Mouse (Mus musculus) neural tube, embryonic 15.5 days (tissue): ENCODE results near the gene Pik3ca. TPM values are rescaled to one million over a fixed set of nuclear protein-coding genes. Genes with fewer than 3 reads are reported as not detected.

Experiments
- ATAC-seq: fragments of 200-750 bp; cut with Nextera tagmentation; 2 replicates; pipeline ENCODE4 v1.8.0; 2017; ENCODE audit warnings: mild to moderate bottlenecking, moderate TSS enrichment, moderate library complexity; ENCODE audit not compliant: low FRiP score
- H3K27ac ChIP-seq: fragments of 300-500 bp; sonication (generic); replicated peaks from 2 replicates; pipeline ENCODE4 v1.5.1; 2015; ENCODE audit warnings: mild to moderate bottlenecking, inconsistent platforms
- H3K27me3 ChIP-seq: fragments of 300-500 bp; sonication (generic); replicated peaks from 2 replicates; pipeline ENCODE4 v1.6.1; 2015; ENCODE audit warnings: inconsistent platforms
- H3K36me3 ChIP-seq: fragments of 300-500 bp; sonication (generic); 2 replicates; pipeline ENCODE4 v1.6.1; 2015; ENCODE audit warnings: inconsistent platforms
- H3K4me1 ChIP-seq: fragments of 300-500 bp; sonication (generic); 2 replicates; pipeline ENCODE4 v1.6.1; 2015; ENCODE audit warnings: inconsistent platforms
- H3K4me2 ChIP-seq: fragments of 300-500 bp; sonication (generic); 2 replicates; pipeline ENCODE4 v1.6.1; 2015; ENCODE audit warnings: inconsistent platforms, mild to moderate bottlenecking, moderate library complexity
- H3K4me3 ChIP-seq: fragments of 300-500 bp; sonication (generic); replicated peaks from 2 replicates; pipeline ENCODE4 v1.5.1; 2015; ENCODE audit warnings: mild to moderate bottlenecking, inconsistent platforms
- H3K9ac ChIP-seq: fragments of 300-500 bp; sonication (generic); replicated peaks from 2 replicates; pipeline ENCODE4 v1.6.1; 2015; ENCODE audit warnings: mild to moderate bottlenecking, inconsistent platforms
- H3K9me3 ChIP-seq: fragments of 300-500 bp; sonication (generic); replicated peaks from 2 replicates; pipeline ENCODE4 v1.6.1; 2016; ENCODE audit warnings: inconsistent platforms
- WGBS: fragments of 180-500 bp; shearing (Covaris S2); methylation state at CpG from one replicate; pipeline ENCODE4 v1.1.7; 2015; ENCODE audit warnings: mixed read lengths; 5-methylcytosine and 5-hydroxymethylcytosine counted together
- polyA plus RNA-seq: library from polyadenylated mRNA; unstranded; fragments of >200 nt; fragmentation: Nextera tagmentation; extraction: Ambion mirVana; gene quantifications from 2 replicates; pipeline ENCODE4 v1.2.1, GENCODE M21; 2015

The Pik3ca gene
- polyA plus RNA-seq, result 11.4 and 12.3 TPM in 2 replicates

DNA sequence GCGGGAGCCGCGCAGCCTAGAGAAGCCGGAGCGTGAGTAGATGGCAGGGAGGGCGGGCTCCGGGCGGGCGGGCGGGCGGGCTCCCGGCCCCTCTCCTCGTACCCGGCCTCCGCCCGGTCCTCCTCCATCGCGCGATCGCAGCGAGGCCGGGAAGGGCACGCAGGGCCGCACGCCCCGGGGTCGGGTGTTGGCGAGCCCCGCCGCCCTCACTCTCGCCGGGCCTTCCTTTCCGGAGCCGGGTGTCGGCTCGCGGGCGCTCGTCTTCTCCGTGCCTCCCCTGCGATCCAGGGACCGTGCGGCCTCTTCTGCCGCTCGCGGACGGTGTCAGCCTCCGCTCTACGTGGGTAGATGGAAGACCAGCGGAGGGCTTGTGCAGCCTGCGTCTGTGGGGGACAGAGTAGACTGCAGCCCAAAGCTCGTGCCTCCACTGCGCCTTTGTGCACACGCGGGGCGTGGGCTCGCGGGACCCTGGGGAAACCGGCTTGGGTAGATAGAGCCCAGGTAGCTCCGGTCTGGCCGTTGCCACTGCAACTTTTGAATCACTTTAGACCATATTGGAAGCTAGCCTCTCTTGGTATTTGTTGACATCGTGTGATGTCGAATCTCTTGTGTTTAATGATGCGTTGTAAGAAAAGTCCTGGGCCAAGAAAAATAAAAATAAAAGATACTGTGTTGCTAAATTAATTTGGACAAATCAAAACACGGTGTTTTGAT, at the start of gene Pik3ca:
Gene Pik3ca, plus strand, starts transcription at position 211 of the 714 bp plus-strand sequence.
- Histone ChIP-seq H3K9me3 (no peaks in the 10 kb centered on the region), H3K4me3 (peak within 1 kb of the TSS; percentile 91), H3K4me1 (peaks cover 36% of the 10 kb centered on the region), H3K9ac (peak within 1 kb of the TSS; percentile 87), H3K4me2 (peak within 1 kb of the TSS; percentile 66), H3K27ac (peak within 1 kb of the TSS; percentile 96), H3K27me3 (no peaks in the 10 kb centered on the region), H3K36me3 (no peaks in the 10 kb centered on the region)
- ATAC-seq, result peak; percentile 69
- 0% methylated on average over 53 of the region's 65 CpGs for WGBS

DNA sequence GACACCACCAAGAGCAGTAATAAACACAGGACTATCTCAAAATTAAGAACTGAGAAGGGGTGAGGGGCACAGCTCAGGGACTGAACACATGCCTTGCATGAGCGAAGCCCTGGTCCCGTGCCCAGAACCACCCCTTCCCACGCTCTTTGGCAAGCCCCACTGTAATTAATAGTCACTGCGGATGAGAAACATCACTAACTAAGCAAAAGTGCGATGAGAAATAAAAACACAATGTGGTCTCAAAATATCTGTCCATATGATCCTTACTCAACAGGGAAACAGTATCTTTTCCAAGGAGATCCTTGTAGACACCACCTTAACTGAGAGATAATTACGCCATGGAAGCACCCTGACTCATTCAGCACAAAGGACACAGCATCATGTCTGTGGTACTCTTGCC, 49.6 kb upstream of the Pik3ca start:
- H3K4me3 ChIP-seq, result no peak overlapping the region
- no peak overlapping the region for H3K4me2 ChIP-seq
- 80% methylated on average over 6 of the region's 6 CpGs for WGBS
- H3K9ac ChIP-seq, result no peak overlapping the region
- H3K4me1 ChIP-seq, result 0 out of 2 replicates have a peak, but pooled peaks cover 3% of the 10 kb centered on the region
- peaks cover 27% of the 10 kb centered on the region for H3K36me3 ChIP-seq
- no peak overlapping the region for H3K27ac ChIP-seq
- H3K27me3 ChIP-seq, result no peaks in the 10 kb centered on the region
- H3K9me3 ChIP-seq, result no peaks in the 10 kb centered on the region
- ATAC-seq, result peak; percentile 68; the same call in 1 of the 2 replicates

DNA sequence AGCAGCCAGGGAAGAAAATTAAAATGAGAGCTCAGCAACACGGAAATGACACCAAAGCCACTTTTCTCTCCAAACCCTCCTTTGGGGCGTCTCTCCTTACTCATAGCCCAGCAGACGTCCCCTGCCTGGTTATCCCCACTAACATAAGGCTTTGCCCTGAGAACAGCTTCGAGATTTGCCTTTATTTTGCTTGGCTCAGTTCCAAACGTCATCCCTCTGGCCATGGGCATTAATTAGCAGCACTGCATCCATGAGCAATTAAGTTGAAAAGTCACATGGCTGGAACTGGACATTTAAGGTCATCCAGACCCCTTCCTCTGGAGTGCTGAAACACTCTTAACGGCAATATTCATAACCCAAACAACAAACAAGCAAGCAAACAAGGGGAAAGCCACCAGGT, 36.2 kb upstream of the Pik3ca start:
- H3K4me2 ChIP-seq, result no peak overlapping the region
- H3K9me3 ChIP-seq, result no peaks in the 10 kb centered on the region
- no peaks in the 10 kb centered on the region for H3K27me3 ChIP-seq
- H3K4me3 ChIP-seq, result no peak overlapping the region
- peaks cover 28% of the 10 kb centered on the region for H3K4me1 ChIP-seq
- H3K9ac ChIP-seq, result no peak overlapping the region
- no peak for ATAC-seq
- 40% methylated on average over 6 of the region's 6 CpGs for WGBS
- no peaks in the 10 kb centered on the region for H3K36me3 ChIP-seq
- H3K27ac ChIP-seq, result no peak overlapping the region

GRCm38 (mm10) chr3:32364195-32364594, 33.3 kb upstream of the Pik3ca start:
- H3K27ac ChIP-seq, result peak overlapping the region; percentile 63; the same call in 1 of the 2 replicates

GRCm38 (mm10) chr3:32364841-32365545, 32.5 kb upstream of the Pik3ca start:
- whole genome bisulfite sequencing, result under 1% methylated on average over 47 of the region's 54 CpGs

More at GRCm38 (mm10) chr3:32364195-32364594, 33.3 kb upstream of the Pik3ca start:
- no peaks in the 10 kb centered on the region for H3K36me3 ChIP-seq
- peak overlapping the region; percentile 67 for H3K4me2 ChIP-seq
- H3K9ac ChIP-seq, result peak overlapping the region; percentile 55
- ATAC-seq, result no peak
- H3K4me3 ChIP-seq, result peak overlapping the region; percentile 89
- peaks cover 35% of the 10 kb centered on the region for H3K4me1 ChIP-seq
- no peaks in the 10 kb centered on the region for H3K9me3 ChIP-seq
- WGBS, result 31% methylated on average over 4 of the region's 4 CpGs
- no peaks in the 10 kb centered on the region for H3K27me3 ChIP-seq

DNA sequence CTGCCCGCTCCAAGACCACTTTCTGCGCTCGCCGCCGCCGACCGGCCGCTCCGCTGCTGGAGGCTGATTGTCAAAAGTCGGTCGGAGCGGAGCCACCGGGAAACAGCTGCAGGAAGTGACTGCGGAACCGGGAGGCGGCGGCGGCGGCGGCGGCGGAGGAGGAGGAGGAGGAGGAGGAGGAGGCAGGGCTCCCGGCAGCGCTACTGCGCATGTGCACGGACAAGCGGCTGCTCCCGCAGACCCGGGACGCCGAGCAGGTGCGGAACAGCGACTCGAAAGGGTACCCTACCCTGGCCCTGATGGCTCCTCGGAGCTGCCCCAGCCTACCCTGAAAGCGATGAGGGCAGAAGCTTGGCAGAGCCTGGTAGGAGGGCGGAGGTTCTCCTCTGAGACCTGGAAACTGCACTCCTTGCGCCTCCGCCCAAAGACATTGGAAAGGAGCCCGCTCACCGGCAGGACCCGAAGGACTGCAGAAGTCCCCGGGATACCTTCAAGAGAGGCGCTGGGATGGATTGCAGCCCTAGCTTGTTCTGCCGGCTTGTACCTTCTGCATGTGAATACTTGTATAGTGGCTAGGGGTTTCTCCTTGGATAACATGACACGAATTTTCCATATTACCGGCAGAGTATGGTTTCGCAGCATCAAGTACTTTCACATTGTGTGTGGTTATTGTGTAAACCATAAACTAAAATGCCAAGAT, 31.8 kb upstream of the Pik3ca start, which contains the start of gene Zmat3:
Gene Zmat3, minus strand, starts transcription at position 469 of the 700 bp plus-strand sequence.
- peaks cover 32% of the 10 kb centered on the region for H3K4me1 ChIP-seq
- peak within 1 kb of the TSS; percentile 94 for H3K27ac ChIP-seq
- no peaks in the 10 kb centered on the region for H3K27me3 ChIP-seq
- H3K4me2 ChIP-seq, result peak within 1 kb of the TSS; percentile 67
- no peaks in the 10 kb centered on the region for H3K9me3 ChIP-seq
- no peaks in the 10 kb centered on the region for H3K36me3 ChIP-seq
- H3K4me3 ChIP-seq, result peak within 1 kb of the TSS; percentile 89
- ATAC-seq, result peak; percentile 90
- peak within 1 kb of the TSS; percentile 86 for H3K9ac ChIP-seq
- 4% methylated on average over 22 of the region's 48 CpGs for WGBS

More at GRCm38 (mm10) chr3:32364841-32365545, 32.5 kb upstream of the Pik3ca start:
- Histone ChIP-seq H3K9ac (peak overlapping the region; percentile 86), H3K9me3 (no peaks in the 10 kb centered on the region), H3K4me2 (peak overlapping the region; percentile 67), H3K36me3 (no peaks in the 10 kb centered on the region), H3K27ac (peak overlapping the region; percentile 94), H3K27me3 (no peaks in the 10 kb centered on the region), H3K4me1 (peaks cover 35% of the 10 kb centered on the region), H3K4me3 (peak overlapping the region; percentile 89)
- ATAC-seq, result peak; percentile 74

DNA sequence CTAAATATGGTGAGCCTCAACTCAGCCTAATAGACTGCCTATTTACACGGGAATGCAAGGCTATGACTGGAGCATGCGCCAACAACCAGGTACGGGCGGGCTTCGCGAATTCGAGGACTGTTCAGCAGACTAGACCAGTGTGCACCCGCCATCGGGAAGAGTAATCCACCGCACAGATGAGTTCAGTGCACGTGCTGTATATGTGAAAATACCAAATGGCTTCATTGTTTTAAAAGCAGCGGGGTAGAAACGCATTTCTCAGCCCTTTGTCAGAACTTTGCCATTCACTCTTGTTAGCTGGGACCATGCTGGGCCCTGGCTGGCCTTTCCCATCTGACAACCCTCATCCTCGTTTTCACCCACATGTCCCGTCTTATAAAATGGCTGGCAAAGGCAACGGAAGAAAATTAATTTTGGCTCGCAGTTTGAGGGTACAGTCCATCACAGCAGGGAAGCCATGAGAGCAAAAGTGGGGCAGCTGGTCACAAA, 31.2 kb upstream of the Pik3ca start:
- 48% methylated on average over 17 of the region's 17 CpGs for WGBS

GRCm38 (mm10) chr3:32367516-32367915, 30.0 kb upstream of the Pik3ca start:
- Histone ChIP-seq H3K9ac (no peak overlapping the region), H3K4me1 (peaks cover 24% of the 10 kb centered on the region), H3K4me3 (no peak overlapping the region), H3K9me3 (no peaks in the 10 kb centered on the region), H3K36me3 (no peaks in the 10 kb centered on the region), H3K27me3 (no peaks in the 10 kb centered on the region), H3K4me2 (no peak overlapping the region), H3K27ac (no peak overlapping the region)
- no peak for ATAC-seq
- WGBS, result 97% methylated on average over 1 of the region's 1 CpGs

More for the DNA sequence above, 31.2 kb upstream of the Pik3ca start:
- Histone ChIP-seq H3K9ac (peak overlapping the region; percentile 86), H3K4me2 (peak overlapping the region; percentile 67), H3K9me3 (no peaks in the 10 kb centered on the region), H3K27me3 (no peaks in the 10 kb centered on the region), H3K4me1 (peaks cover 26% of the 10 kb centered on the region), H3K36me3 (no peaks in the 10 kb centered on the region), H3K27ac (peak overlapping the region; percentile 94), H3K4me3 (peak overlapping the region; percentile 89)
- ATAC-seq, result peak; percentile 72

GRCm38 (mm10) chr3:32371957-32372356, 25.5 kb upstream of the Pik3ca start:
- H3K27ac ChIP-seq, result no peak overlapping the region
- no peak overlapping the region for H3K9ac ChIP-seq
- no peaks in the 10 kb centered on the region for H3K4me1 ChIP-seq
- no peak for ATAC-seq
- no peak overlapping the region for H3K4me3 ChIP-seq
- H3K4me2 ChIP-seq, result no peak overlapping the region
- H3K36me3 ChIP-seq, result no peaks in the 10 kb centered on the region
- H3K9me3 ChIP-seq, result no peaks in the 10 kb centered on the region
- 82% methylated on average over 7 of the region's 7 CpGs for WGBS
- H3K27me3 ChIP-seq, result no peaks in the 10 kb centered on the region

- H3K27me3 ChIP-seq, result no peaks in the 10 kb centered on the region
- H3K36me3 ChIP-seq, result no peaks in the 10 kb centered on the region
- no peak for ATAC-seq
- H3K9ac ChIP-seq, result no peak overlapping the region
- H3K4me2 ChIP-seq, result no peak overlapping the region
- WGBS, result 91% methylated on average over 8 of the region's 8 CpGs
- no peaks in the 10 kb centered on the region for H3K4me1 ChIP-seq
- H3K27ac ChIP-seq, result no peak overlapping the region
- H3K4me3 ChIP-seq, result no peak overlapping the region
- H3K9me3 ChIP-seq, result no peaks in the 10 kb centered on the region
Observed at GRCm38 (mm10) chr3:32372470-32372869, 25.0 kb upstream of the Pik3ca start.

- no peak for ATAC-seq
- Histone ChIP-seq H3K9me3 (no peaks in the 10 kb centered on the region), H3K9ac (no peak overlapping the region), H3K4me3 (no peak overlapping the region), H3K36me3 (no peaks in the 10 kb centered on the region), H3K4me1 (no peaks in the 10 kb centered on the region), H3K4me2 (no peak overlapping the region), H3K27ac (no peak overlapping the region), H3K27me3 (no peaks in the 10 kb centered on the region)
- 91% methylated on average over 6 of the region's 6 CpGs for WGBS
Observed at GRCm38 (mm10) chr3:32373236-32373635, 24.2 kb upstream of the Pik3ca start.
